Mouse (Mus musculus): Measurements from ENCODE around the gene 4931406C07Rik. TPM values are rescaled to one million over a fixed set of nuclear protein-coding genes. Genes with fewer than 3 reads are reported as not detected.

Gene 4931406C07Rik
- 11.7 and 15.1 TPM in 2 replicates for polyA plus RNA-seq (2012; rRNA removed; ENCODE audit: low replicate concordance)

GRCm38 (mm10) chr9:15306398-15307119 is at the start of gene 4931406C07Rik:
Gene 4931406C07Rik, minus strand, starts transcription at chr9:15306448.

GRCm38 (mm10) chr9:15305503-15306397 is 498 bp downstream of the 4931406C07Rik start, which contains the start of gene Taf1d:
Gene Taf1d, plus strand, starts transcription at chr9:15306214.

GRCm38 (mm10) chr9:15279649-15280490 is 26.4 kb downstream of the 4931406C07Rik start, which contains the start of gene Med17:
Gene Med17, minus strand, starts transcription at chr9:15279931.

GRCm38 (mm10) chr9:15239042-15239925 is 67.0 kb downstream of the 4931406C07Rik start, which contains the start of gene Vstm5:
Gene Vstm5, plus strand, starts transcription at chr9:15239045.

Other genes starting within 250 kb of the 4931406C07Rik start
- 0.02 TPM in 1 of 2 replicates, not detected in the other for gene Hephl1, start 194.3 kb downstream of the 4931406C07Rik start, polyA plus RNA-seq (2012; rRNA removed; ENCODE audit: low replicate concordance)
- gene Vstm5, start 67.4 kb downstream of the 4931406C07Rik start, polyA plus RNA-seq (2012; rRNA removed; ENCODE audit: low replicate concordance) = 26.3 and 38.0 TPM in 2 replicates
- gene Med17, start 26.5 kb downstream of the 4931406C07Rik start, polyA plus RNA-seq (2012; rRNA removed; ENCODE audit: low replicate concordance) = 12.9 and 15.3 TPM in 2 replicates
- 3.4 and 4.5 TPM in 2 replicates for gene Taf1d, start 234 bp downstream of the 4931406C07Rik start, polyA plus RNA-seq (2012; rRNA removed; ENCODE audit: low replicate concordance)
- gene Cep295, start 51.3 kb upstream of the 4931406C07Rik start, polyA plus RNA-seq (2012; rRNA removed; ENCODE audit: low replicate concordance) = 0.24 and 0.78 TPM in 2 replicates
- 4.3 and 9.7 TPM in 2 replicates for gene Smco4, start 187.0 kb upstream of the 4931406C07Rik start, polyA plus RNA-seq (2012; rRNA removed; ENCODE audit: low replicate concordance)

Data from duodenum, adult 2 months (tissue).